Mouse (Mus musculus) heart, embryonic 12.5 days (tissue): ENCODE results near the gene Gfod1. TPM values are rescaled to one million over a fixed set of nuclear protein-coding genes. Genes with fewer than 3 reads are reported as not detected.

Experiments
- ATAC-seq: fragments of 200-750 bp; cut with Nextera tagmentation; 2 replicates; pipeline ENCODE4 v1.8.0; 2017; ENCODE audit warnings: moderate TSS enrichment, moderate library complexity; ENCODE audit not compliant: insufficient number of reproducible peaks, low FRiP score
- H3K27ac ChIP-seq: fragments of 300-500 bp; sonication (generic); 2 replicates; pipeline ENCODE4 v1.5.1; 2016; ENCODE audit warnings: mild to moderate bottlenecking, moderate library complexity; ENCODE audit not compliant: poor library complexity, severe bottlenecking
- H3K27me3 ChIP-seq: fragments of 300-500 bp; sonication (generic); replicated peaks from 2 replicates; pipeline ENCODE4 v1.6.1; 2016; ENCODE audit warnings: mild to moderate bottlenecking, moderate library complexity
- H3K36me3 ChIP-seq: fragments of 300-500 bp; sonication (generic); 2 replicates; pipeline ENCODE4 v1.6.1; 2016; ENCODE audit warnings: mild to moderate bottlenecking, moderate library complexity
- H3K4me1 ChIP-seq: fragments of 300-500 bp; sonication (generic); replicated peaks from 2 replicates; pipeline ENCODE4 v1.6.1; 2016; ENCODE audit warnings: mild to moderate bottlenecking
- H3K4me2 ChIP-seq: fragments of 300-500 bp; sonication (generic); 2 replicates; pipeline ENCODE4 v1.6.1; 2016; ENCODE audit warnings: mild to moderate bottlenecking, moderate library complexity
- H3K4me3 ChIP-seq: fragments of 300-500 bp; sonication (generic); 2 replicates; pipeline ENCODE4 v1.5.1; 2016; ENCODE audit warnings: mild to moderate bottlenecking
- H3K9ac ChIP-seq: fragments of 300-500 bp; sonication (generic); 2 replicates; pipeline ENCODE4 v1.6.1; 2016; ENCODE audit warnings: mild to moderate bottlenecking, moderate library complexity
- H3K9me3 ChIP-seq: fragments of 300-500 bp; sonication (generic); replicated peaks from 2 replicates; pipeline ENCODE4 v1.6.1; 2016; ENCODE audit warnings: mild to moderate bottlenecking, moderate library complexity
- WGBS: fragments of 180-500 bp; shearing (Covaris S2); methylation state at CpG from one replicate; pipeline ENCODE4 v1.1.7; 2016; 5-methylcytosine and 5-hydroxymethylcytosine counted together
- polyA plus RNA-seq: library from polyadenylated mRNA; unstranded; fragments of >200 nt; fragmentation: Nextera tagmentation; extraction: Ambion mirVana; gene quantifications from 2 replicates; pipeline ENCODE4 v1.2.1, GENCODE M21; 2016

Gene Gfod1
- polyA plus RNA-seq, 1 experiment from 2014 or later: 0.98 TPM

GRCm38 (mm10) chr13:43243793-43244192 lies 60.2 kb downstream of the Gfod1 start:
- no peak overlapping the region for H3K4me2 ChIP-seq
- H3K27ac ChIP-seq: 0 out of 2 replicates have a peak overlapping the region, but pooled peaks have one; percentile 28
- no peak for ATAC-seq
- H3K27me3 ChIP-seq: no peaks in the 10 kb centered on the region
- no peak overlapping the region for H3K4me3 ChIP-seq
- H3K36me3 ChIP-seq: peaks cover 9% of the 10 kb centered on the region; the same call in 1 of the 2 replicates
- H3K9ac ChIP-seq: no peak overlapping the region
- WGBS: 36% methylated on average over 7 of the region's 7 CpGs
- H3K9me3 ChIP-seq: no peaks in the 10 kb centered on the region
- peaks cover 48% of the 10 kb centered on the region for H3K4me1 ChIP-seq

- no peak overlapping the region for H3K4me2 ChIP-seq
- no peaks in the 10 kb centered on the region for H3K9me3 ChIP-seq
- no peak overlapping the region for H3K27ac ChIP-seq
- no peak overlapping the region for H3K4me3 ChIP-seq
- H3K4me1 ChIP-seq: peaks cover 48% of the 10 kb centered on the region
- no peak overlapping the region for H3K9ac ChIP-seq
- WGBS: 86% methylated on average over 3 of the region's 3 CpGs
- H3K27me3 ChIP-seq: no peaks in the 10 kb centered on the region
- H3K36me3 ChIP-seq: peaks cover 9% of the 10 kb centered on the region; the same call in 1 of the 2 replicates
- no peak for ATAC-seq
These were observed 60.7 kb downstream of the Gfod1 start for GRCm38 (mm10) chr13:43243240-43243639.

GRCm38 (mm10) chr13:43241750-43242149 lies 62.2 kb downstream of the Gfod1 start:
- Histone ChIP-seq H3K4me1 (peaks cover 57% of the 10 kb centered on the region), H3K9ac (no peak overlapping the region), H3K9me3 (no peaks in the 10 kb centered on the region), H3K4me3 (no peak overlapping the region), H3K27ac (peak overlapping the region; percentile 60), H3K36me3 (peaks cover 2% of the 10 kb centered on the region; the same call in 1 of the 2 replicates), H3K27me3 (no peaks in the 10 kb centered on the region), H3K4me2 (no peak overlapping the region)
- 50% methylated on average over 2 of the region's 2 CpGs for WGBS
- ATAC-seq: no peak

GRCm38 (mm10) chr13:43241069-43241468 lies 62.9 kb downstream of the Gfod1 start:
- peak; percentile 44; the same call in 1 of the 2 replicates for ATAC-seq
- no peaks in the 10 kb centered on the region for H3K9me3 ChIP-seq
- peaks cover 64% of the 10 kb centered on the region for H3K4me1 ChIP-seq
- H3K27ac ChIP-seq: peak overlapping the region; percentile 60; the same call in 1 of the 2 replicates
- H3K4me2 ChIP-seq: peak overlapping the region; percentile 10; the same call in 1 of the 2 replicates
- H3K9ac ChIP-seq: 0 out of 2 replicates have a peak overlapping the region, but pooled peaks have one; percentile 6
- 10% methylated on average over 1 of the region's 1 CpGs for WGBS
- H3K27me3 ChIP-seq: no peaks in the 10 kb centered on the region
- no peaks in the 10 kb centered on the region for H3K36me3 ChIP-seq
- H3K4me3 ChIP-seq: no peak overlapping the region

GRCm38 (mm10) chr13:43239790-43240216 lies 64.2 kb downstream of the Gfod1 start:
- Histone ChIP-seq H3K4me2 (no peak overlapping the region), H3K27me3 (no peaks in the 10 kb centered on the region), H3K9ac (no peak overlapping the region), H3K36me3 (no peaks in the 10 kb centered on the region), H3K9me3 (no peaks in the 10 kb centered on the region), H3K27ac (no peak overlapping the region), H3K4me1 (peaks cover 73% of the 10 kb centered on the region), H3K4me3 (no peak overlapping the region)
- WGBS: 82% methylated on average over 11 of the region's 11 CpGs
- no peak for ATAC-seq

- no peaks in the 10 kb centered on the region for H3K9me3 ChIP-seq
- no peak overlapping the region for H3K9ac ChIP-seq
- H3K27me3 ChIP-seq: no peaks in the 10 kb centered on the region
- ATAC-seq: no peak
- no peak overlapping the region for H3K4me3 ChIP-seq
- peak overlapping the region; percentile 11; the same call in 1 of the 2 replicates for H3K4me2 ChIP-seq
- no peaks in the 10 kb centered on the region for H3K36me3 ChIP-seq
- peak overlapping the region; percentile 69 for H3K27ac ChIP-seq
- peaks cover 71% of the 10 kb centered on the region for H3K4me1 ChIP-seq
- 26% methylated on average over 6 of the region's 6 CpGs for WGBS
These were observed 67.3 kb downstream of the Gfod1 start for GRCm38 (mm10) chr13:43236630-43237029.

- Histone ChIP-seq H3K36me3 (no peaks in the 10 kb centered on the region), H3K27me3 (no peaks in the 10 kb centered on the region), H3K27ac (peak overlapping the region; percentile 48; the same call in 1 of the 2 replicates), H3K4me1 (peaks cover 71% of the 10 kb centered on the region), H3K9ac (no peak overlapping the region), H3K9me3 (no peaks in the 10 kb centered on the region), H3K4me2 (peak overlapping the region; percentile 44), H3K4me3 (no peak overlapping the region)
- ATAC-seq: no peak
- 14% methylated on average over 4 of the region's 4 CpGs for WGBS
These were observed 68.0 kb downstream of the Gfod1 start for GRCm38 (mm10) chr13:43235982-43236381.

GRCm38 (mm10) chr13:43235586-43235910 lies 68.4 kb downstream of the Gfod1 start:
- Histone ChIP-seq H3K27ac (peak overlapping the region; percentile 48), H3K9ac (0 out of 2 replicates have a peak overlapping the region, but pooled peaks have one; percentile 3), H3K4me2 (peak overlapping the region; percentile 44), H3K4me1 (peaks cover 71% of the 10 kb centered on the region), H3K27me3 (no peaks in the 10 kb centered on the region), H3K36me3 (no peaks in the 10 kb centered on the region), H3K9me3 (no peaks in the 10 kb centered on the region), H3K4me3 (no peak overlapping the region)
- peak; percentile 40; the same call in 1 of the 2 replicates for ATAC-seq
- 5% methylated on average over 3 of the region's 3 CpGs for WGBS

GRCm38 (mm10) chr13:43234869-43235585 lies 68.9 kb downstream of the Gfod1 start:
- no peaks in the 10 kb centered on the region for H3K9me3 ChIP-seq
- 0 out of 2 replicates have a peak overlapping the region, but pooled peaks have one; percentile 3 for H3K9ac ChIP-seq
- peak overlapping the region; percentile 48 for H3K27ac ChIP-seq
- ATAC-seq: no peak
- peak overlapping the region; percentile 44; the same call in 1 of the 2 replicates for H3K4me2 ChIP-seq
- 35% methylated on average over 9 of the region's 9 CpGs for WGBS
- no peaks in the 10 kb centered on the region for H3K36me3 ChIP-seq
- no peak overlapping the region for H3K4me3 ChIP-seq
- peaks cover 73% of the 10 kb centered on the region for H3K4me1 ChIP-seq
- no peaks in the 10 kb centered on the region for H3K27me3 ChIP-seq

- Histone ChIP-seq H3K36me3 (no peaks in the 10 kb centered on the region), H3K4me1 (peaks cover 86% of the 10 kb centered on the region), H3K9ac (no peak overlapping the region), H3K27me3 (no peaks in the 10 kb centered on the region), H3K4me3 (no peak overlapping the region), H3K27ac (peak overlapping the region; percentile 54; the same call in 1 of the 2 replicates), H3K4me2 (no peak overlapping the region), H3K9me3 (no peaks in the 10 kb centered on the region)
- ATAC-seq: no peak
- WGBS: 45% methylated on average over 4 of the region's 4 CpGs
These were observed 70.6 kb downstream of the Gfod1 start for GRCm38 (mm10) chr13:43233331-43233730.

- 20% methylated on average over 13 of the region's 13 CpGs for WGBS
- peak overlapping the region; percentile 22; the same call in 1 of the 2 replicates for H3K9ac ChIP-seq
- peak overlapping the region; percentile 89 for H3K27ac ChIP-seq
- no peaks in the 10 kb centered on the region for H3K36me3 ChIP-seq
- no peaks in the 10 kb centered on the region for H3K27me3 ChIP-seq
- H3K4me2 ChIP-seq: peak overlapping the region; percentile 23; the same call in 1 of the 2 replicates
- no peak overlapping the region for H3K4me3 ChIP-seq
- peaks cover 88% of the 10 kb centered on the region for H3K4me1 ChIP-seq
- no peaks in the 10 kb centered on the region for H3K9me3 ChIP-seq
- ATAC-seq: peak; percentile 53
These were observed 71.8 kb downstream of the Gfod1 start for GRCm38 (mm10) chr13:43231965-43232860.
